Mouse (Mus musculus): ENCODE data around the gene Csrp1. TPM values are rescaled to one million over a fixed set of nuclear protein-coding genes. Genes with fewer than 3 reads are reported as not detected.

Gene Csrp1
- polyA plus RNA-seq, 1 experiment from 2014 or later = 229 TPM

DNA sequence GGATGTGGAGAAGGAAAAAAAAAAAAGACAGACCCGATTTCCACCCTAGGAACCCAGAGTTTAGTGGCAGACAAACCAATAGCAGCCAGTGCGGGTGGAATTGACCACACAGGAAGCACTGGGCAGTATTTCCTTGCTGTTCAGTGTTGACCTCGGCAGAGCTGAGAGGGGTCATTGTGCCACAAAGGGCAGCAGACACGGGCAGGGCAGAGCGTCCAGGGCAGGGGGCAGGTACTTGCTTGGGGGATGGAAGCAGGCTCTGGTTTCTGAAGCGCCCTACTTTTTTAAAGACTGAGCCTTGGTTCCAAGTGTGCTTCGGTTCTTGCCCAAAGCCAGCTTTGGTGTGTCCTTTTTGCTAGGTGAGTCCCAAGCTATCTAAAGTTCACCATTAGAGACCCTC, 50.4 kb downstream of the Csrp1 start:
- H3K27me3 ChIP-seq (ENCODE audit: control insufficient read depth, insufficient read depth, low read length) = no peaks in the 10 kb centered on the region
- no peak for ATAC-seq (ENCODE audit: insufficient read depth, low FRiP score)

DNA sequence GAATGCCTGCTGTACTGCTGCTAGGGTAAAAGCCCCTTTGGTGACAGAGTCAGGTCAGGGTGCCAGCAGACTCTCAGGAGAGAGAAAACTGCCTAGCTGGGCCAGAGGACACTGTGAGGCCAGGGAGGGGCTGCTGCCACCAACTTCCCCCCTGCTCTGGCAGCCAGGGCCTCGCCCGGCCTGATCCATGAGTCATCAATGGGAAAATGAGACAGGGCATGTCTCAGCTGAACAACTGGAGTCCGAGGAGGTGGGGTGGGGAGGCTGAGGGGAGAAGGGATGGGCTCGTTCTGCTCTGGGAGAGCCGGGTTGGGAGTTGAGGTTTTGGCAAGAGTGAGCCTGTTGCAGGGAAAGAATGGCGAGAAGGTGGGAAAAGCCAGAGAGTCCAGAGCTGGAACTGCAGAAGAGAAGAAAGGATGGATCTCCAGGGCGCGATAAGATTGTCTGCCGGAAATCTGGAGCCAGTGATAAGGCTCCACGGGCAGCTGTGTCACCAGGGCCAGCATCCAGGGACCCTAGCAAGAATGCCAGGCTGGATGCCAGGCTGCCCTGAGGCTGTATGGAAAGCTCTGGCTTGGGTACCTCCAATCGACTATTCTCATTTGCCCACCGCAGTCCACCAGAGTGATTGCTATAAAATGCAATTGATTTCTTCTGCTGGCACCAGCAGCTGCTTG, 51.2 kb downstream of the Csrp1 start:
- ATAC-seq (ENCODE audit: insufficient read depth, low FRiP score) = peak; percentile 64; the same call in 1 of the 2 replicates
- Histone ChIP-seq H3K4me2 (ENCODE audit: low read depth, low read length) (peak overlapping the region; percentile 30; the same call in 1 of the 2 replicates), H3K9ac (ENCODE audit: low read length) (peak overlapping the region; percentile 51; the same call in 1 of the 2 replicates), H3K36me3 (ENCODE audit: control insufficient read depth, insufficient read depth, low read length) (no peaks in the 10 kb centered on the region), H3K27me3 (ENCODE audit: control insufficient read depth, insufficient read depth, low read length) (no peaks in the 10 kb centered on the region), H3K9me3 (replicated peaks; ENCODE audit: control insufficient read depth, low read length) (no peaks in the 10 kb centered on the region), H3K4me3 (replicated peaks; ENCODE audit: low read length) (no peak overlapping the region), H3K27ac (ENCODE audit: low read length) (peak overlapping the region; percentile 81), H3K4me1 (ENCODE audit: control insufficient read depth, insufficient read depth, low read length) (peaks cover 36% of the 10 kb centered on the region)
- 42% methylated on average over 12 of the region's 12 CpGs for WGBS

More for the DNA sequence above, 50.4 kb downstream of the Csrp1 start:
- Histone ChIP-seq H3K4me1 (ENCODE audit: control insufficient read depth, insufficient read depth, low read length) (peaks cover 42% of the 10 kb centered on the region), H3K36me3 (ENCODE audit: control insufficient read depth, insufficient read depth, low read length) (no peaks in the 10 kb centered on the region), H3K4me2 (ENCODE audit: low read depth, low read length) (peak overlapping the region; percentile 30; the same call in 1 of the 2 replicates), H3K4me3 (replicated peaks; ENCODE audit: low read length) (0 out of 2 replicates have a peak overlapping the region, but pooled peaks have one; percentile 5), H3K27ac (ENCODE audit: low read length) (peak overlapping the region; percentile 79), H3K9ac (ENCODE audit: low read length) (peak overlapping the region; percentile 51; the same call in 1 of the 2 replicates), H3K9me3 (replicated peaks; ENCODE audit: control insufficient read depth, low read length) (no peaks in the 10 kb centered on the region)
- WGBS = 76% methylated on average over 7 of the region's 7 CpGs

DNA sequence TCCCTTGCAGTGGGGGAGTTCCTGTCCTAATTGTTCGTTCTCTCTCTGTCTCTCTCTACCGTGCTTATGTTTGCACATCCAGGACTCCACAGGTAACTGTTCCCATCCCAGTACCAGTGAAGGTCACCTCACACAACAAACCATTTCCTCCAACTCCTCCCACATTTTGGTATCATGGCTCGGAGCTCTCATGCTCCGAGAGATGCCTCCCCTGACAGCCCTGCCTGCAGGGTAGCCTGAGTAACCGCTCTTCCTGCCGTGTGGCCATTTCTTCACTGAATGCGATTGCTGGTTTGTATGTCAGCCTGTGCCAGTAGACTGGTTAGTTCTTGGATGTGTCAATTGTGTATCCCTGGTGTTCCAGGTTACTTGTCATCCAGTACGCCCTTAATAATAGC, 51.7 kb downstream of the Csrp1 start:
- no peak for ATAC-seq (ENCODE audit: insufficient read depth, low FRiP score)
- WGBS = 61% methylated on average over 8 of the region's 8 CpGs
- peaks cover 42% of the 10 kb centered on the region for H3K4me1 ChIP-seq (ENCODE audit: control insufficient read depth, insufficient read depth, low read length)
- H3K9me3 ChIP-seq (replicated peaks; ENCODE audit: control insufficient read depth, low read length) = no peaks in the 10 kb centered on the region
- peak overlapping the region; percentile 81 for H3K27ac ChIP-seq (ENCODE audit: low read length)
- no peaks in the 10 kb centered on the region for H3K36me3 ChIP-seq (ENCODE audit: control insufficient read depth, insufficient read depth, low read length)
- H3K4me3 ChIP-seq (replicated peaks; ENCODE audit: low read length) = no peak overlapping the region
- H3K9ac ChIP-seq (ENCODE audit: low read length) = peak overlapping the region; percentile 51; the same call in 1 of the 2 replicates
- 0 out of 2 replicates have a peak overlapping the region, but pooled peaks have one; percentile 30 for H3K4me2 ChIP-seq (ENCODE audit: low read depth, low read length)
- no peaks in the 10 kb centered on the region for H3K27me3 ChIP-seq (ENCODE audit: control insufficient read depth, insufficient read depth, low read length)

GRCm38 (mm10) chr1:135776596-135776995, 56.7 kb downstream of the Csrp1 start:
- Histone ChIP-seq H3K4me3 (replicated peaks; ENCODE audit: low read length) (no peak overlapping the region), H3K9me3 (replicated peaks; ENCODE audit: control insufficient read depth, low read length) (no peaks in the 10 kb centered on the region), H3K9ac (ENCODE audit: low read length) (no peak overlapping the region), H3K4me2 (ENCODE audit: low read depth, low read length) (no peak overlapping the region), H3K4me1 (ENCODE audit: control insufficient read depth, insufficient read depth, low read length) (peaks cover 31% of the 10 kb centered on the region), H3K27ac (ENCODE audit: low read length) (peak overlapping the region; percentile 0; the same call in 1 of the 2 replicates), H3K27me3 (ENCODE audit: control insufficient read depth, insufficient read depth, low read length) (no peaks in the 10 kb centered on the region), H3K36me3 (ENCODE audit: control insufficient read depth, insufficient read depth, low read length) (no peaks in the 10 kb centered on the region)
- ATAC-seq (ENCODE audit: insufficient read depth, low FRiP score) = no peak

- Histone ChIP-seq H3K4me3 (replicated peaks; ENCODE audit: low read length) (no peak overlapping the region), H3K36me3 (ENCODE audit: control insufficient read depth, insufficient read depth, low read length) (no peaks in the 10 kb centered on the region), H3K4me2 (ENCODE audit: low read depth, low read length) (no peak overlapping the region), H3K9ac (ENCODE audit: low read length) (no peak overlapping the region), H3K9me3 (replicated peaks; ENCODE audit: control insufficient read depth, low read length) (no peaks in the 10 kb centered on the region), H3K27ac (ENCODE audit: low read length) (no peak overlapping the region), H3K27me3 (ENCODE audit: control insufficient read depth, insufficient read depth, low read length) (no peaks in the 10 kb centered on the region), H3K4me1 (ENCODE audit: control insufficient read depth, insufficient read depth, low read length) (peaks cover 28% of the 10 kb centered on the region)
- WGBS = 86% methylated on average over 1 of the region's 1 CpGs
- no peak for ATAC-seq (ENCODE audit: insufficient read depth, low FRiP score)
These were observed 57.2 kb downstream of the Csrp1 start for GRCm38 (mm10) chr1:135777046-135777445.

GRCm38 (mm10) chr1:135778780-135779535, 59.1 kb downstream of the Csrp1 start, which contains the start of gene Tnni1:
Gene Tnni1, plus strand, starts transcription at chr1:135779434.
- peak within 1 kb of the TSS; percentile 32 for H3K9ac ChIP-seq (ENCODE audit: low read length)
- peak; percentile 79 for ATAC-seq (ENCODE audit: insufficient read depth, low FRiP score)

DNA sequence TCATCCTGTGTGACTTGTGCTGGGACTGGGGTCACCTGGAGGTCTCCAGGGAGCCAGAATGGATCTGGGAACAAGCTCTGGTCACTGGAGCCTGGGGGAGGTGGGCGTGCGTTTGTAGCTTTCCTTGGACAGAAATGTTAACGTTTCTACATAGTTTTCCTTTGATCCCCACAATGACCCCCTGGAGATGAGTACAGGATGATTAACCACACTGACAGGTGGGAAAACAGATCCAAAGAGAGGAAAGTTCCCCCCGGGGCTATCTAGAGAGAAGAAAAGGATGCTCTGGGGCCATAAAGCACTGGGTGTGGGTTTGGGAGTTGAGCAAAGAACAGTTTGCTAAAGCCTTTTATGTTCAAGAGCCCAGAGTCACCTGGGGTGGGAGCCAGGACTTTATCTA, 60.8 kb downstream of the Csrp1 start:
- peak overlapping the region; percentile 32; the same call in 1 of the 2 replicates for H3K9ac ChIP-seq (ENCODE audit: low read length)
- no peaks in the 10 kb centered on the region for H3K27me3 ChIP-seq (ENCODE audit: control insufficient read depth, insufficient read depth, low read length)
- 56% methylated on average over 4 of the region's 4 CpGs for WGBS
- no peak for ATAC-seq (ENCODE audit: insufficient read depth, low FRiP score)
- peaks cover 24% of the 10 kb centered on the region for H3K4me1 ChIP-seq (ENCODE audit: control insufficient read depth, insufficient read depth, low read length)
- H3K36me3 ChIP-seq (ENCODE audit: control insufficient read depth, insufficient read depth, low read length) = no peaks in the 10 kb centered on the region
- no peak overlapping the region for H3K4me3 ChIP-seq (replicated peaks; ENCODE audit: low read length)
- H3K9me3 ChIP-seq (replicated peaks; ENCODE audit: control insufficient read depth, low read length) = no peaks in the 10 kb centered on the region
- H3K27ac ChIP-seq (ENCODE audit: low read length) = no peak overlapping the region
- no peak overlapping the region for H3K4me2 ChIP-seq (ENCODE audit: low read depth, low read length)

More at GRCm38 (mm10) chr1:135778780-135779535, 59.1 kb downstream of the Csrp1 start, which contains the start of gene Tnni1:
- peak within 1 kb of the TSS; percentile 32 for H3K4me2 ChIP-seq (ENCODE audit: low read depth, low read length)
- peak within 1 kb of the TSS; percentile 69 for H3K27ac ChIP-seq (ENCODE audit: low read length)
- WGBS = 12% methylated on average over 22 of the region's 22 CpGs
- no peaks in the 10 kb centered on the region for H3K36me3 ChIP-seq (ENCODE audit: control insufficient read depth, insufficient read depth, low read length)
- no peak within 1 kb of the TSS; the same call in 1 of the 2 replicates for H3K4me3 ChIP-seq (replicated peaks; ENCODE audit: low read length)
- H3K9me3 ChIP-seq (replicated peaks; ENCODE audit: control insufficient read depth, low read length) = no peaks in the 10 kb centered on the region
- H3K4me1 ChIP-seq (ENCODE audit: control insufficient read depth, insufficient read depth, low read length) = peaks cover 24% of the 10 kb centered on the region
- no peaks in the 10 kb centered on the region for H3K27me3 ChIP-seq (ENCODE audit: control insufficient read depth, insufficient read depth, low read length)

DNA sequence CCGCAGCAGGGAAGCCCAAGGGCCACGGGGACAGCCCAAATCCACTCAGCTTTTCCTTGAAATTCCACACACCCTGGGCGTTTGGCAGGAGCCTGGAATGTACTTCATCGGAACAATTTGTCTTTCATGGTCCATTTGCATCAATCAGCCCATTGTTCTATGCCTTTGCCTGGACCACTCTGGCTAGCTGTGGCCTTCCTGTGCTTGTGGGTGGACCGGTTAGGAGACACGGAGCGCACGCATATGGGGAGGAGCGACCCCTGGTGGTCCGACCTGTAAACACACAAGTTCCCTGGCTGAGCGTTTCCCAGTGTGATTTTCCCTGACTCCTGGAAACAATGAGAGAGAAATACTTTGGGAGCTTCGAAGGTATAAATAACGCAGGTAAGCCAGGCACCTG, 61.4 kb downstream of the Csrp1 start:
- peak; percentile 59 for ATAC-seq (ENCODE audit: insufficient read depth, low FRiP score)
- Histone ChIP-seq H3K27ac (ENCODE audit: low read length) (no peak overlapping the region), H3K4me3 (replicated peaks; ENCODE audit: low read length) (no peak overlapping the region), H3K27me3 (ENCODE audit: control insufficient read depth, insufficient read depth, low read length) (no peaks in the 10 kb centered on the region), H3K4me2 (ENCODE audit: low read depth, low read length) (no peak overlapping the region), H3K9ac (ENCODE audit: low read length) (0 out of 2 replicates have a peak overlapping the region, but pooled peaks have one; percentile 32), H3K9me3 (replicated peaks; ENCODE audit: control insufficient read depth, low read length) (no peaks in the 10 kb centered on the region), H3K36me3 (ENCODE audit: control insufficient read depth, insufficient read depth, low read length) (no peaks in the 10 kb centered on the region), H3K4me1 (ENCODE audit: control insufficient read depth, insufficient read depth, low read length) (peaks cover 22% of the 10 kb centered on the region)
- 14% methylated on average over 13 of the region's 13 CpGs for WGBS

DNA sequence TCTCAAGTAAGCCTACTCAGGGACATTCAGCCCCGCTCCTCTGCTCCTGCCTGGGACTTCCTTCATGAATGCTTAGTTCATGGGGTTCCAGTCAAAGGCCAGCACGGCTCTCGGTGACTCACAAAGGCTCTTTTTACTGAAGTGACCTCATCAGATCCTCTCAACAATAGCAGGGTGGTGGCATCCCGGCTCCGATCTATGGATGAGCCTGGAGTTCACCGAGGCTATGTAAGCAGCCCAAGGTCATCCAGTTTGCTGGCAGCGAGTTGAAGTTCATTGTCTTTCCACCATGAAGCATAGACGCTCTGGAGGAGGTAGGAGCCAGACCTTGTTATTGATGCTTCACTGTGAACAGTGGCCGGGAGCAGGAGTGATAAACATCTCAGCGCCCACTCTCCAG, 63.0 kb downstream of the Csrp1 start:
- Histone ChIP-seq H3K4me2 (ENCODE audit: low read depth, low read length) (no peak overlapping the region), H3K9ac (ENCODE audit: low read length) (no peak overlapping the region), H3K27me3 (ENCODE audit: control insufficient read depth, insufficient read depth, low read length) (no peaks in the 10 kb centered on the region), H3K9me3 (replicated peaks; ENCODE audit: control insufficient read depth, low read length) (no peaks in the 10 kb centered on the region), H3K4me3 (replicated peaks; ENCODE audit: low read length) (no peak overlapping the region), H3K36me3 (ENCODE audit: control insufficient read depth, insufficient read depth, low read length) (no peaks in the 10 kb centered on the region), H3K27ac (ENCODE audit: low read length) (no peak overlapping the region), H3K4me1 (ENCODE audit: control insufficient read depth, insufficient read depth, low read length) (peaks cover 17% of the 10 kb centered on the region)
- WGBS = 59% methylated on average over 10 of the region's 10 CpGs
- no peak for ATAC-seq (ENCODE audit: insufficient read depth, low FRiP score)

Data from stomach, embryonic 16.5 days (tissue).